Mouse (Mus musculus) effector memory CD4-positive, alpha-beta T cell, adult 7 months (primary cell): ENCODE measurements around the gene Elovl5. TPM values are rescaled to one million over a fixed set of nuclear protein-coding genes. Genes with fewer than 3 reads are reported as not detected.

ENCODE experiments used
- polyA plus RNA-seq: library from polyadenylated mRNA; unstranded; fragments of 100-300 nt; shearing (Covaris generic); gene quantifications from one replicate; pipeline ENCODE4 v1.2.1, GENCODE M21; 2017

Elovl5 gene
- 231 TPM for polyA plus RNA-seq

DNA sequence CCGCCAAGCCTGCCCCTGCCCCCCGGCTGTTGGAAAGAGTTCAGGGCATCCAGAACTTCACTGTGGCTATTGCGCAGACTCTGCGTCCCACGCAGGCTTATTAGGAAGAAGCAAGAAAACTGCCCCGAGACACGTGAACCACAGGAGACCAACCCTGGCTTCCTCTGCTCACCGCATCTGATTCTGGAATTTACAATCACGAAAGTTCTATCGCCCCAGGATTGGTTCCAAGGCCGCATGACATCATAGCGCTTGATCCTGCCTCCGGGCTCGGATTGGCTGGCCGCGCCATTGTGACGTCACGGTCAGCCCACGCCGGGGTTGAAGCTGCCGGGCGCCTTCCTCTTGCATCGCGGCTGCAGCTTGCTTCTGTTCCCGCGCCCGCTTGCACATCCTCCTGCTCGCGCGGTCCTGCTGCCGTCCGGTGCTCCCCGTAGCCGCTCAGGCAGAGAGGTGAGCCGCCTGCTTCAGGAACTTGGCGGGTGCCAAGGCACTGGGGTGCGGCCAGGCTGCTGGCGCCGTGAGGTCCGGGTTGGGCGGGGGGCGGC lies at the start of gene Elovl5:
Gene Elovl5 (plus strand): TSS at position 291 of the 548 bp plus-strand sequence.

Other genes with a start within 250 kb of the Elovl5 start
- 55.5 TPM for gene Gclc, start 162.8 kb upstream of the Elovl5 start, polyA plus RNA-seq
- not detected for gene Gcm1, start 134.6 kb downstream of the Elovl5 start, polyA plus RNA-seq
- gene Fbxo9, start 191.7 kb downstream of the Elovl5 start, polyA plus RNA-seq: 54.4 TPM
- 8.4 TPM for gene Ick, start 191.8 kb downstream of the Elovl5 start, polyA plus RNA-seq